9 mouse cellular contexts compared by ENCODE assay signal in the genomic region with DNA sequence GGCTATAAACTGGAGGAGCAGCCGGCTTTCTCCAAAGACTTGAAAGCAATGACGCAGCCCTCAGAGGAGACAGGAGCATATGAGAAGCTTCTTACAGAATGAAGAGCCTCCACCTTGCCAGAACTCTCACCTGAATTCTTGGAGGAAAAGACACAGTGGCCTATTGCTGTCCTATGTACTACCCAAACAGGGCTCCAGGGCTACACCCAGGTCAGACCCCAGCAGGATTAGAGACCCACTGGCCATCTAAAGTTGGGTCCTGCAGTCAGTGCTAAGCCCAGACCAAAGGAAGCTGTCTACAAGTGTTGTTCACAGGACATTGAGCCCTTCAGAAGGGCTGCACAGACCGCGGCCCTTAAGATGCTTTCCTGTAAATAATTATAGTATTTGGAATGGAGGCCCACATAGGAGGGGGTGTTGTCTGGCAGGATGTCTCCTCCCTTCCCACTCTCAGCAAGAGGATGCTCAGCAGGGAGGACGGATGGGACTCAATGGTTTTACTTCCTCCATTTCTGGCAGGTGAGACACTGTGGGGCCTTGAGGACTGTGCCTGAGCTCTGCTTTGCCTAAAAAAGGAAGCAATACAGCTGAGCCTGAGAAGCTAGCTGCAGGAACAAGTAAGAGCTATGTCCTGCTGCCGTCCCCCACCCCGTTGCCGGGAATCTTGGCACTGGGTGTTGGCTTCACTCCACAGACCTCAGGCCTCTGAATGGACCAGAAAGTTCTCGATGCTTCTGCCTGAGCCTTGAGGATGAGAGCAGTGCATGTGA. TPM values are rescaled to one million over a fixed set of nuclear protein-coding genes. Genes with fewer than 3 reads are reported as not detected.
DNase-seq lines count a peak whose midpoint lies in the region; ATAC-seq and TF ChIP-seq lines count a peak whose summit lies in the region.
"Had no signal": no experiment of that assay in that cellular context is flagged by ENCODE, and none has a peak within 500 bp of the region (broad histone marks: within the 10 kb centered on the region; RNA-seq: fewer than 3 reads in every experiment).

No protein-coding gene starts in this region.

- H3K79me2 ChIP-seq in myocyte (ENCODE audit: control insufficient read depth, insufficient read depth) = no peaks in the 10 kb centered on the region

- peak overlapping the region; percentile 48 for H3K4me3 ChIP-seq in hindbrain, embryonic 16.5 days (ENCODE audit: low read length)
- peak overlapping the region; percentile 46 for H3K4me3 ChIP-seq in limb, embryonic 13.5 days
- peak overlapping the region; percentile 6 for H3K4me3 ChIP-seq in myocyte

- 50% methylated on average over 9 of the region's 9 CpGs for WGBS in hindbrain, embryonic 16.5 days
- 56% methylated on average over 9 of the region's 9 CpGs for WGBS in limb, embryonic 13.5 days

- H3K36me3 ChIP-seq in hindbrain, embryonic 16.5 days (ENCODE audit: control insufficient read depth, insufficient read depth, low read length) = no peaks in the 10 kb centered on the region
- no peaks in the 10 kb centered on the region for H3K36me3 ChIP-seq in limb, embryonic 13.5 days
- no peaks in the 10 kb centered on the region for H3K36me3 ChIP-seq in myocyte (ENCODE audit: control insufficient read depth, insufficient read depth)

- H3K9ac ChIP-seq in hindbrain, embryonic 16.5 days (ENCODE audit: low read depth, low read length) = peak overlapping the region; percentile 64
- H3K9ac ChIP-seq in limb, embryonic 13.5 days = no peak overlapping the region

- peaks cover 11% of the 10 kb centered on the region for H3K27me3 ChIP-seq in hindbrain, embryonic 16.5 days (replicated peaks; ENCODE audit: control insufficient read depth, insufficient read depth, low read length)
- H3K27me3 ChIP-seq in limb, embryonic 13.5 days = peaks cover 32% of the 10 kb centered on the region
- no peaks in the 10 kb centered on the region for H3K27me3 ChIP-seq in myocyte (ENCODE audit: control insufficient read depth, insufficient read depth, insufficient read length)

- intact Hi-C loops in gastrocnemius, postnatal 14 days (cut with DNase I; ENCODE audit: low total_unique reads) = no loop called here

- H3K4me1 ChIP-seq in hindbrain, embryonic 16.5 days (ENCODE audit: control insufficient read depth, insufficient read depth, low read depth, low read length) = peaks cover 25% of the 10 kb centered on the region
- H3K4me1 ChIP-seq in limb, embryonic 13.5 days = peaks cover 28% of the 10 kb centered on the region

- peak overlapping the region; percentile 82 for H3K4me2 ChIP-seq in hindbrain, embryonic 16.5 days (ENCODE audit: low read length)
- H3K4me2 ChIP-seq in limb, embryonic 13.5 days (replicated peaks) = peak overlapping the region; percentile 85
- H3K4me2 ChIP-seq in myocyte (ENCODE audit: low read depth) = peak overlapping the region; percentile 72

- no peaks in the 10 kb centered on the region for H3K9me3 ChIP-seq in hindbrain, embryonic 16.5 days (ENCODE audit: control insufficient read depth, low read length)
- H3K9me3 ChIP-seq in limb, embryonic 13.5 days = no peaks in the 10 kb centered on the region

- H3K27ac ChIP-seq in hindbrain, embryonic 16.5 days (ENCODE audit: low read depth, low read length) = peak overlapping the region; percentile 61
- peak overlapping the region; percentile 17; the same call in 1 of the 2 replicates for H3K27ac ChIP-seq in limb, embryonic 13.5 days

- ATAC-seq in hindbrain, embryonic 16.5 days = no peak
- ATAC-seq in limb, embryonic 13.5 days (ENCODE audit: low FRiP score, low read depth) = no peak

- peak; percentile 58 for DNase-seq in cerebellum, adult 11 months
- no peak for DNase-seq in cerebellum, postnatal 4 days (ENCODE audit: low spot score in 2 of 2)
- DNase-seq in cerebellum, postnatal 14 days = peak; percentile 80 to 82
- peak; percentile 77 for DNase-seq in gastrocnemius, postnatal 14 days
- no peak for DNase-seq in embryo, embryonic 10 days (ENCODE audit: low spot score)

- H3ac ChIP-seq in myocyte (ENCODE audit: control insufficient read depth, insufficient read length) = no peak overlapping the region

- no peak for TF ChIP-seq POLR2A in myocyte (IDR thresholded peaks at IDR 0.05; ENCODE audit: insufficient read length, low read depth)

TF ChIP-seq in myocyte, 11 proteins besides CTCF, POLR2A, EP300 and RAD21:
- TF ChIP-seq MAX (IDR thresholded peaks at IDR 0.05; ENCODE audit: low read depth) (no peak), TCF12 (IDR thresholded peaks at IDR 0.05; ENCODE audit: insufficient read depth, poor library complexity, severe bottlenecking) (no peak), REST (IDR thresholded peaks at IDR 0.05; ENCODE audit: insufficient read depth, insufficient read length) (no peak), SRF (IDR thresholded peaks at IDR 0.05; ENCODE audit: control insufficient read depth, insufficient read length, low read depth) (no peak), POLR2AphosphoS2 (IDR thresholded peaks at IDR 0.05; ENCODE audit: insufficient read length, low read depth) (no peak), TCF3 (IDR thresholded peaks at IDR 0.05; ENCODE audit: insufficient read length, low read depth) (no peak), E2F4 (IDR thresholded peaks at IDR 0.05; ENCODE audit: insufficient read depth) (no peak), MYOD1 (IDR thresholded peaks at IDR 0.05; ENCODE audit: control insufficient read depth in 1 of 3, insufficient read length in 2 of 3, low read depth in 2 of 3) (no peak), MYOG (IDR thresholded peaks at IDR 0.05; ENCODE audit: control insufficient read depth in 1 of 3, insufficient read depth in 1 of 3, insufficient read length in 2 of 3, low read depth in 2 of 3) (no peak), CEBPB (IDR thresholded peaks at IDR 0.05; ENCODE audit: insufficient read depth, poor library complexity, severe bottlenecking) (no peak), USF1 (IDR thresholded peaks at IDR 0.05; ENCODE audit: low read depth) (no peak)

RNA-seq across cellular contexts. Expression of a gene that starts 0.7 kb away (rescaled TPM):
- 10 to 100 TPM in 1 of 2 experiments, 1 to 10 TPM in 1; 9.0 to 13.8 TPM for total RNA-seq in gastrocnemius, postnatal 14 days (2021)
- 38.0 and 39.0 TPM in 2 replicates for polyA plus RNA-seq in hindbrain, embryonic 16.5 days (2015; fragmentation: Nextera tagmentation; extraction: Ambion mirVana)
- 11.1 and 11.6 TPM in 2 replicates for polyA plus RNA-seq in limb, embryonic 13.5 days (2015; fragmentation: Nextera tagmentation; extraction: Ambion mirVana)
- 3.2 TPM for polyA plus RNA-seq in myocyte (2012; fragmentation: generic; extraction: Trizol)

RNA-seq across cellular contexts. Expression of a gene that starts 10.5 kb away (rescaled TPM):
- total RNA-seq in gastrocnemius, postnatal 14 days (2021) = 1 to 10 TPM; 1.3 to 1.4 TPM
- polyA plus RNA-seq in hindbrain, embryonic 16.5 days (2015; fragmentation: Nextera tagmentation; extraction: Ambion mirVana) = 0.89 and 1.3 TPM in 2 replicates
- polyA plus RNA-seq in limb, embryonic 13.5 days (2015; fragmentation: Nextera tagmentation; extraction: Ambion mirVana) = 0.64 and 0.81 TPM in 2 replicates
- 0.97 TPM for polyA plus RNA-seq in myocyte (2012; fragmentation: generic; extraction: Trizol)

RNA-seq across cellular contexts. Expression of a gene that starts 14.3 kb away (rescaled TPM):
- total RNA-seq in gastrocnemius, postnatal 14 days (2021) = 10 to 100 TPM; 23.9 to 26.1 TPM
- 93.9 and 100 TPM in 2 replicates for polyA plus RNA-seq in hindbrain, embryonic 16.5 days (2015; fragmentation: Nextera tagmentation; extraction: Ambion mirVana)
- 94.4 and 100 TPM in 2 replicates for polyA plus RNA-seq in limb, embryonic 13.5 days (2015; fragmentation: Nextera tagmentation; extraction: Ambion mirVana)
- polyA plus RNA-seq in myocyte (2012; fragmentation: generic; extraction: Trizol) = 60.9 TPM

RNA-seq across cellular contexts. Expression of a gene that starts 15.1 kb away (rescaled TPM):
- not detected for total RNA-seq in gastrocnemius, postnatal 14 days (2021)
- polyA plus RNA-seq in hindbrain, embryonic 16.5 days (2015; fragmentation: Nextera tagmentation; extraction: Ambion mirVana) = not detected in 2 replicates
- polyA plus RNA-seq in limb, embryonic 13.5 days (2015; fragmentation: Nextera tagmentation; extraction: Ambion mirVana) = not detected in 2 replicates
- not detected for polyA plus RNA-seq in myocyte (2012; fragmentation: generic; extraction: Trizol)
- polyA plus RNA-seq: C2C12 had no signal

RNA-seq across cellular contexts. Expression of a gene that starts 27.5 kb away (rescaled TPM):
- total RNA-seq in gastrocnemius, postnatal 14 days (2021) = 10 to 100 TPM; 45.4 to 48.3 TPM
- polyA plus RNA-seq in hindbrain, embryonic 16.5 days (2015; fragmentation: Nextera tagmentation; extraction: Ambion mirVana) = 251 and 267 TPM in 2 replicates
- 213 and 220 TPM in 2 replicates for polyA plus RNA-seq in limb, embryonic 13.5 days (2015; fragmentation: Nextera tagmentation; extraction: Ambion mirVana)
- 132 TPM for polyA plus RNA-seq in myocyte (2012; fragmentation: generic; extraction: Trizol)

Comparison
In these comparisons a context has a peak if more than half of its experiments do, and no peak if none do; other contexts are left out.
1. DNase-seq: peak in cerebellum, adult 11 months (single experiment), cerebellum, postnatal 14 days (2 of 2) and gastrocnemius, postnatal 14 days (single experiment); none in cerebellum, postnatal 4 days (0 of 2) and embryo, embryonic 10 days (single experiment).
2. Peak in every context shown above with its lines, with median percentiles within 50 percentile points of each other: H3K4me2 ChIP-seq and H3K4me3 ChIP-seq.